Mouse (Mus musculus) bone marrow, adult 2 months (tissue): ENCODE data around the gene Bnipl.

ENCODE experiments used
- CTCF ChIP-seq: fragments of 200-500 bp; IDR thresholded peaks from 2 replicates; pipeline ENCODE4 v1.5.1; 2011; ENCODE audit warnings: low read length, control low read depth; ENCODE audit not compliant: control insufficient read depth, insufficient read depth
- POLR2A ChIP-seq: fragments of 200-500 bp; IDR thresholded peaks from 2 replicates; pipeline ENCODE4 v1.6.1; 2011; ENCODE audit warnings: low read depth, mild to moderate bottlenecking, control low read depth, low read length, borderline replicate concordance; ENCODE audit not compliant: control insufficient read depth

GRCm38 (mm10) chr3:95239971-95240370, 11.0 kb downstream of the Bnipl start:
- TF ChIP-seq CTCF (no peak), POLR2A (no peak)
